Mouse (Mus musculus): ENCODE measurements around the gene Pecam1. TPM values are rescaled to one million over a fixed set of nuclear protein-coding genes. Genes with fewer than 3 reads are reported as not detected.

Gene Pecam1
- polyA plus RNA-seq, 1 experiment: 57.9 TPM

DNA sequence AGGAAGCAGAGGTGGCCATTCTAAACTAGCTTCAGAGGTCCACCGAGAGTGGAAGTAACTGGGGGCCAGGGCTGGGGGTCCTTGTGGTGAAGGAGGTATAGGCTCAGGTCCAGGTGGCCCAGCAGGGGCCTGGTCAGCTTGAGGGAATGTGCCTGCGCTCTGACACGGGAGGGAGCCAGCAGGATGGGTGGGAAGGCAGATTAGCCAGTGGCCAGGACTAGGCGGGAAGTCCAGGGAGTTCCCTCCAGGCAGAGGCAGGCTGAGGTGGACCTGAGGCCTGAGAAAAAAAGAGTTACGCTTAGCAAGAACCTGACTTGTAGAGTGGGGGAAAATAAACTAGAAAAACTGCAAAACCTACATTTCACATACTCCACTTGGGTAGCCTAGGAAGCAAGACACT lies 39.6 kb downstream of the Pecam1 start:
- peaks cover 4% of the 10 kb centered on the region; the same call in 1 of the 2 replicates for H3K4me1 ChIP-seq (replicated peaks; ENCODE audit: control insufficient read depth, insufficient read depth, low read length)
- no peak for DNase-seq
- TF ChIP-seq POLR2A (IDR thresholded peaks at IDR 0.05; ENCODE audit: control insufficient read depth, extremely low read depth, insufficient read depth, low read length, poor library complexity): no peak
- no peak for TF ChIP-seq CTCF (IDR thresholded peaks at IDR 0.05; ENCODE audit: borderline replicate concordance, control insufficient read depth, extremely low read depth, insufficient read depth, low read length, poor library complexity)

DNA sequence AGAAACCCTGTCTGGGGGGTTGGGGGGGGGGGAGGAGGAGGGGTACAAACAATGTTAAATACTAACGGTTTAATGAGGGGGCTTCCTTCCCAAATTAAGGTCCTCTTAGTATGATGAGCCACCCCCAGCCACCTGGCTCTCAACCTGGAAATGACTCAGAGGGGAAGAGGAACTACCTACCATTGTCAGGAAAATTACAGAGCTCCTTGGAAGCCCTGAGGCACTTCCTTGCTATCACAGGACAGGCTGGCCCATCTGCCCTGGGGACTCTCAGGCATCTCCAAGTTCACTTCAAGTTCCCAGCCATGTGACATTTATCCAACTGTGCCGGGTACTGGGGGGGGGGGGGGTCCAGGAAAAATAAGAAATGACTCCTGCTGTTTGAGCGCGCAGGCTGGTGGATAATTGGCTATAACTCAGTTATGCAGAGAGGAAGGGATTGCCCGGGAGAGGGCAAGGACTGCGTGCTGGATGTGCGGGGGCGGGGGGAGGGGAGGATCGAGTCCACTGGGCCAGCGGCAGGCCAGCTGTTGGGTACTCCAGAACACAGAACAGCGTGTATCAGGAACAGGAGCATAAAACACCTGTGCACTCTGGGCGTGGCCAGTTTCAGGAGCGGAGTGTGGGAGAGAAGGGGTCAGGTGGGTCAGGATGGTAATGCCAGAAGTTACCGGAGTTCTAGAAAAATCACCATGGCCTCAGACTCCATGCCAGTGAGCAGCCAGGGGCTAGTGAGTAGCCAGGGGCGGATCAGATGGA lies 41.0 kb downstream of the Pecam1 start:
- no peak for DNase-seq
- Histone ChIP-seq H3K27ac (ENCODE audit: control insufficient read depth, insufficient read depth, low read length) (no peak overlapping the region), H3K36me3 (ENCODE audit: control insufficient read depth, insufficient read depth, low read length) (peaks cover 32% of the 10 kb centered on the region), H3K4me1 (replicated peaks; ENCODE audit: control insufficient read depth, insufficient read depth, low read length) (peaks cover 4% of the 10 kb centered on the region; the same call in 1 of the 2 replicates), H3K27me3 (ENCODE audit: control insufficient read depth, insufficient read depth, low read length) (no peaks in the 10 kb centered on the region), H3K4me3 (ENCODE audit: control insufficient read depth, insufficient read depth, low read length) (no peak overlapping the region)
- 94% methylated on average over 15 of the region's 15 CpGs for WGBS
- TF ChIP-seq CTCF (IDR thresholded peaks at IDR 0.05; ENCODE audit: borderline replicate concordance, control insufficient read depth, extremely low read depth, insufficient read depth, low read length, poor library complexity) (no peak), POLR2A (IDR thresholded peaks at IDR 0.05; ENCODE audit: control insufficient read depth, extremely low read depth, insufficient read depth, low read length, poor library complexity) (no peak)

More for the DNA sequence above, 39.6 kb downstream of the Pecam1 start:
- WGBS: 93% methylated on average over 5 of the region's 5 CpGs
- peaks cover 43% of the 10 kb centered on the region for H3K36me3 ChIP-seq (ENCODE audit: control insufficient read depth, insufficient read depth, low read length)
- no peak overlapping the region for H3K4me3 ChIP-seq (ENCODE audit: control insufficient read depth, insufficient read depth, low read length)
- no peaks in the 10 kb centered on the region for H3K27me3 ChIP-seq (ENCODE audit: control insufficient read depth, insufficient read depth, low read length)
- H3K27ac ChIP-seq (ENCODE audit: control insufficient read depth, insufficient read depth, low read length): no peak overlapping the region

DNA sequence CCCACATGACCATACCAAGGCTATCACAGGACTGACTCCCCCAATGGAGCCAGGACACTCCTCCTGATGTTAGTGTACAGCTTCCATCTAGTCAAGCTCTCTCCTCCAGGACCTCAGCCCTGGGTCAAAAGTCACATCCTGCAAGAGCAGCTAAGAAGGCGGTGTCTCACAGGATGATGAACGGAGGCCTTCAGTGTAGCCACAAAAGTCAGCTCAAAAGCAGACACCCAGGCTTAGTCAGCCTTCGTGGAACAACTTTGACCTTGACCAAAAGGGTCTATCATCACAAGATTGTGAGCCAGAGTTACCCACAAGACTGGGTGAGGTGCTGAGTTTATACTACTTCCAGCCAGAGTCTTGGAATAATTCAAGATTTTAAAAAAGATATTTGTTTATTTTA lies 42.6 kb downstream of the Pecam1 start:
- Histone ChIP-seq H3K27ac (ENCODE audit: control insufficient read depth, insufficient read depth, low read length) (no peak overlapping the region), H3K4me3 (ENCODE audit: control insufficient read depth, insufficient read depth, low read length) (no peak overlapping the region), H3K36me3 (ENCODE audit: control insufficient read depth, insufficient read depth, low read length) (peaks cover 21% of the 10 kb centered on the region), H3K4me1 (replicated peaks; ENCODE audit: control insufficient read depth, insufficient read depth, low read length) (peaks cover 4% of the 10 kb centered on the region; the same call in 1 of the 2 replicates), H3K27me3 (ENCODE audit: control insufficient read depth, insufficient read depth, low read length) (no peaks in the 10 kb centered on the region)
- 88% methylated on average over 3 of the region's 3 CpGs for WGBS
- TF ChIP-seq CTCF (IDR thresholded peaks at IDR 0.05; ENCODE audit: borderline replicate concordance, control insufficient read depth, extremely low read depth, insufficient read depth, low read length, poor library complexity) (no peak), POLR2A (IDR thresholded peaks at IDR 0.05; ENCODE audit: control insufficient read depth, extremely low read depth, insufficient read depth, low read length, poor library complexity) (no peak)
- DNase-seq: no peak

DNA sequence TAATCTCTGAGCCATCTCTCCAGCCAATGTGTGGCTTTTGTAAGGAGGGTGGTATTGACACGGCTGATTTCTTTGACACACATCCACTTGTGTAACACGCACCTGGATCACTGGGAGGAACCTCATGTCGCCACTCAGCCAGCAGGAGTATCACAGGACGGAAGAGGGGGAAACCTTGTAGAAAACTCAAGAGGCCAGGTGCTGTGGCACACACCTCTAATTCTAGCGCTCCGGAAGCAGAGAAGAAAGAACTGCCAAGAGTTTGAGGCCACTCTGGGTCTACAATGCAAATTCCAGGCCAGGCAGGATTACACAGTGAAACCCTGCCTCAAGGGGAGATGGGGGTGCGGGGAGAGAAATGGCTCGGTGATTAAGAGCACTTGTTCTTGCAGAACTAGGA lies 43.3 kb downstream of the Pecam1 start:
- no peak overlapping the region for H3K4me3 ChIP-seq (ENCODE audit: control insufficient read depth, insufficient read depth, low read length)
- no peak overlapping the region for H3K27ac ChIP-seq (ENCODE audit: control insufficient read depth, insufficient read depth, low read length)
- 86% methylated on average over 8 of the region's 8 CpGs for WGBS
- TF ChIP-seq CTCF (IDR thresholded peaks at IDR 0.05; ENCODE audit: borderline replicate concordance, control insufficient read depth, extremely low read depth, insufficient read depth, low read length, poor library complexity) (no peak), POLR2A (IDR thresholded peaks at IDR 0.05; ENCODE audit: control insufficient read depth, extremely low read depth, insufficient read depth, low read length, poor library complexity) (no peak)
- H3K36me3 ChIP-seq (ENCODE audit: control insufficient read depth, insufficient read depth, low read length): peaks cover 22% of the 10 kb centered on the region
- peaks cover 4% of the 10 kb centered on the region; the same call in 1 of the 2 replicates for H3K4me1 ChIP-seq (replicated peaks; ENCODE audit: control insufficient read depth, insufficient read depth, low read length)
- no peak for DNase-seq
- H3K27me3 ChIP-seq (ENCODE audit: control insufficient read depth, insufficient read depth, low read length): no peaks in the 10 kb centered on the region

DNA sequence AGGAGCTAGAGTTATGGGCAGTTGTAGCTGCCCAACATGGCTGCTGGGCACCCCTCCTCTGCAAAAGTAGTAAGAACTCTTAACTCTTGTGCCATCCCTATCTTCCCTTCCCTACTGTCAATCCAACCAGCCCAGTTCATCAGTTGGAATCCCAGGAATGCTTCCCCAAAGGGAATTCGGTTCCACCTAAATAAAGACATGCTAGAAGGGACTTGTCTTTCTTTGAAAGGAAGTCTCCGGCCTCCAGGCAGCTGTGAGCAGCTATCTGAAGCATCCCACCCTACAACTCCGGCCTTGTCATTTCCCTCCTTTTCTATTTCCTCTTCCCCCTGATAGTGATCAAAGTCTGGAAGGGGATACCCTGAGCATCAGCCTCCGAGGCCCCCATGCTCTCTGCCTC lies 44.2 kb downstream of the Pecam1 start:
- H3K27me3 ChIP-seq (ENCODE audit: control insufficient read depth, insufficient read depth, low read length): no peaks in the 10 kb centered on the region
- no peak overlapping the region for H3K4me3 ChIP-seq (ENCODE audit: control insufficient read depth, insufficient read depth, low read length)
- H3K36me3 ChIP-seq (ENCODE audit: control insufficient read depth, insufficient read depth, low read length): peaks cover 22% of the 10 kb centered on the region
- 83% methylated on average over 4 of the region's 4 CpGs for WGBS
- no peak overlapping the region for H3K27ac ChIP-seq (ENCODE audit: control insufficient read depth, insufficient read depth, low read length)
- DNase-seq: no peak
- H3K4me1 ChIP-seq (replicated peaks; ENCODE audit: control insufficient read depth, insufficient read depth, low read length): peaks cover 4% of the 10 kb centered on the region; the same call in 1 of the 2 replicates
- TF ChIP-seq POLR2A (IDR thresholded peaks at IDR 0.05; ENCODE audit: control insufficient read depth, extremely low read depth, insufficient read depth, low read length, poor library complexity): no peak
- TF ChIP-seq CTCF (IDR thresholded peaks at IDR 0.05; ENCODE audit: borderline replicate concordance, control insufficient read depth, extremely low read depth, insufficient read depth, low read length, poor library complexity): no peak

DNA sequence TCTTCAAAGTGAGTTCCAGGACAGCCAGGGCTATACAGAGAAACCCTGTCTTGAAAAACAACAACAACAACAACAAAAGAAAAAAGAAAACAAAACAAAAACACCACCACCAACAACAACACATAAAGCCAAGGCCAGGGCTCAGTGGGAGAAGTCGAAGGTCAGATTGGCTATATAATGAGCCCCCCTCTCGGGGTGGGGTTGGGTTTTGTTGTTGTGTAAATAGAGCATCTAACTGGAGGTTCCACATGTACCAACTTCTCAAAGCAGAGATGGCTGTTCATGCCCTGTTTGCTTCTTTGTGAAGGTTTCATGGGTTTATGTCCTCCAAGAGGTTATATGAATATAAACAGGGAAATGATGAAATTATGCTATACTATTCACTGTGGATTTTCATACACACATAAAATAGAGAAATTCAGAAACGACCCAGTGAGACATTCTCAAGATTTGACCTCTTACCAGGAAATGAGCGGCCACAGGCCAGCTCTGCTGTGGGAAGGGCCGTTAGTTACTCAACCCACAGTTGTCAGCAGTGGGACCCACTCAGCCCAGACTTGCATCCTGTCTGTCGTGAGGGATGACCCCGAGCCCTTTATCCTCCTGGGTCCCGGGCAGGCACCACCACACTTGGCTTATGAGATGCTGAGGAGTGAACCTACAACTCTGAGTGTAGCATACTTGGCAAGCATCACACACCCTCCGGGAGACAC lies 45.9 kb downstream of the Pecam1 start:
- H3K4me1 ChIP-seq (replicated peaks; ENCODE audit: control insufficient read depth, insufficient read depth, low read length): peaks cover 4% of the 10 kb centered on the region; the same call in 1 of the 2 replicates
- H3K27me3 ChIP-seq (ENCODE audit: control insufficient read depth, insufficient read depth, low read length): no peaks in the 10 kb centered on the region
- DNase-seq: no peak
- TF ChIP-seq CTCF (IDR thresholded peaks at IDR 0.05; ENCODE audit: borderline replicate concordance, control insufficient read depth, extremely low read depth, insufficient read depth, low read length, poor library complexity) (no peak), POLR2A (IDR thresholded peaks at IDR 0.05; ENCODE audit: control insufficient read depth, extremely low read depth, insufficient read depth, low read length, poor library complexity) (no peak)
- no peak overlapping the region for H3K27ac ChIP-seq (ENCODE audit: control insufficient read depth, insufficient read depth, low read length)
- WGBS: 56% methylated on average over 9 of the region's 9 CpGs
- peaks cover 24% of the 10 kb centered on the region for H3K36me3 ChIP-seq (ENCODE audit: control insufficient read depth, insufficient read depth, low read length)
- no peak overlapping the region for H3K4me3 ChIP-seq (ENCODE audit: control insufficient read depth, insufficient read depth, low read length)

All from thymus, adult 2 months (tissue).